Mouse (Mus musculus) myocyte (in vitro differentiated cells): ENCODE results near the gene Gcfc2.

ENCODE experiments used
- CEBPB ChIP-seq: IDR thresholded peaks from 2 replicates; pipeline ENCODE4 v1.6.1; 2011; ENCODE audit warnings: mild to moderate bottlenecking, moderate library complexity; ENCODE audit not compliant: poor library complexity, insufficient read depth, severe bottlenecking
- MAX ChIP-seq: IDR thresholded peaks from one replicate; pipeline ENCODE4 v1.6.1; 2011; ENCODE audit warnings: low read depth, mild to moderate bottlenecking, control low read depth
- MYOG ChIP-seq, 3 experiments: IDR thresholded peaks; one replicate each; pipeline ENCODE4 v1.6.1; 2011; ENCODE audit warnings: control low read depth in 2 of 3, low read depth in 2 of 3, mild to moderate bottlenecking in 2 of 3; ENCODE audit not compliant: insufficient read length in 2 of 3, control insufficient read depth in 1 of 3, insufficient read depth in 1 of 3
- POLR2A ChIP-seq: IDR thresholded peaks from one replicate; pipeline ENCODE4 v1.6.1; 2011; ENCODE audit warnings: low read depth, mild to moderate bottlenecking, control low read depth, moderate library complexity; ENCODE audit not compliant: insufficient read length
- SRF ChIP-seq: IDR thresholded peaks from one replicate; pipeline ENCODE4 v1.6.1; 2011; ENCODE audit warnings: low read depth; ENCODE audit not compliant: control insufficient read depth, insufficient read length

DNA sequence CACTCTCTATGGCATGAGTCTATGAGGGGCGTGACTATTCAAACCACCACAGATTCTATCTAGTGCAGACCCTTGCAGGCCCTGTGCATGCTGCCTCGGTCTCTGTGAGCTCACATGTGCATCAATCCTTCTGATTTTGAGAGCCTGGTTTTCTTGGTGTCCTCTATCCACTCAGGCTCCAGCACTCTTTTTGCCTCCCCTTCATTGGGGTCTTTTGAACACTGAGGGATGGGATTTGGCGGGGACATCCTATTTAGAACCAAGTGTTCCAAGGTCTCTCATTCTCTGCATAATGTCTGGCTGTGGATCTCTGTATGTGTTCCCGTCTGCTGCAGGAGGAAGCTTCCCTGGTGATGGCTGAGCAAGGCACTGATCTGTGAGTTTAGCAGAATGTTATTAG lies 55.8 kb downstream of the Gcfc2 start:
- TF ChIP-seq POLR2A: no peak
- TF ChIP-seq MYOG (IDR thresholded peaks at IDR 0.05; ENCODE audit: control insufficient read depth in 1 of 3, insufficient read depth in 1 of 3, insufficient read length in 2 of 3, low read depth in 2 of 3): no peak
- TF ChIP-seq CEBPB: no peak
- no peak for TF ChIP-seq MAX
- TF ChIP-seq SRF: no peak
